Mouse (Mus musculus): Measurements from ENCODE around the gene Gabpb1.

GRCm38 (mm10) chr2:126677366-126677765 lies 1.2 kb upstream of the Gabpb1 start:
- TF ChIP-seq GATA1 (IDR thresholded peaks at IDR 0.05; ENCODE audit: borderline replicate concordance, low read length) (no peak), FLI1 (IDR thresholded peaks at IDR 0.05; ENCODE audit: low read length) (no peak)
